Mouse (Mus musculus) embryonic fibroblast, embryonic 13.5 days (primary cell): ENCODE measurements around the gene R3hdm1. TPM values are rescaled to one million over a fixed set of nuclear protein-coding genes. Genes with fewer than 3 reads are reported as not detected.
A peak's percentile ranks its signal among the peaks of the same experiment; 100 is the strongest.
"Not testable (repeated sequence)": the region's sequence is repeated elsewhere in the genome, so short reads cannot be mapped to it uniquely, and the experiment has no call there.

Source experiments
- H3K27ac ChIP-seq: 2 replicates; pipeline ENCODE4 v1.5.1; 2012; ENCODE audit warnings: low read length, control low read depth, inconsistent platforms; ENCODE audit not compliant: insufficient read depth
- H3K4me1 ChIP-seq: 2 replicates; pipeline ENCODE4 v1.6.1; 2011; ENCODE audit warnings: low read length; ENCODE audit not compliant: control insufficient read depth, insufficient read depth
- H3K4me3 ChIP-seq: 2 replicates; pipeline ENCODE4 v1.5.1; 2011; ENCODE audit warnings: mild to moderate bottlenecking, control low read depth, low read length; ENCODE audit not compliant: insufficient read depth
- CTCF ChIP-seq: IDR thresholded peaks from 2 replicates; pipeline ENCODE4 v1.5.1; 2011; ENCODE audit warnings: mild to moderate bottlenecking, control low read depth, low read length, moderate library complexity, borderline replicate concordance; ENCODE audit not compliant: insufficient read depth
- POLR2A ChIP-seq: IDR thresholded peaks from 2 replicates; pipeline ENCODE4 v1.6.1; 2011; ENCODE audit warnings: low read depth, mild to moderate bottlenecking, control low read depth, low read length, moderate library complexity
- polyA plus RNA-seq: library from polyadenylated mRNA; stranded (reverse); fragments of >200 nt; gene quantifications from 2 replicates; pipeline ENCODE4 v1.2.4, GENCODE M21; 2011; ENCODE audit warnings: low read depth; ENCODE audit not compliant: missing spikeins, insufficient read length

The R3hdm1 gene
- polyA plus RNA-seq, 1 experiment: 97.9 TPM

- H3K27ac ChIP-seq: no peak overlapping the region
- no peaks in the 10 kb centered on the region for H3K4me1 ChIP-seq
- no peak for TF ChIP-seq CTCF
Measured at GRCm38 (mm10) chr1:128221886-128222285, 118.8 kb downstream of the R3hdm1 start.

GRCm38 (mm10) chr1:128223304-128223703 is 120.2 kb downstream of the R3hdm1 start:
- TF ChIP-seq POLR2A (no peak), CTCF (no peak)
- H3K27ac ChIP-seq: no peak overlapping the region
- H3K4me3 ChIP-seq: no peak overlapping the region
- H3K4me1 ChIP-seq: no peaks in the 10 kb centered on the region

More at GRCm38 (mm10) chr1:128221886-128222285, 118.8 kb downstream of the R3hdm1 start:
- no peak overlapping the region for H3K4me3 ChIP-seq

GRCm38 (mm10) chr1:128235181-128235580 is 132.1 kb downstream of the R3hdm1 start:
- H3K27ac ChIP-seq: no peak overlapping the region
- no peak overlapping the region for H3K4me3 ChIP-seq
- no peaks in the 10 kb centered on the region for H3K4me1 ChIP-seq
- TF ChIP-seq CTCF (no peak), POLR2A (no peak)

DNA sequence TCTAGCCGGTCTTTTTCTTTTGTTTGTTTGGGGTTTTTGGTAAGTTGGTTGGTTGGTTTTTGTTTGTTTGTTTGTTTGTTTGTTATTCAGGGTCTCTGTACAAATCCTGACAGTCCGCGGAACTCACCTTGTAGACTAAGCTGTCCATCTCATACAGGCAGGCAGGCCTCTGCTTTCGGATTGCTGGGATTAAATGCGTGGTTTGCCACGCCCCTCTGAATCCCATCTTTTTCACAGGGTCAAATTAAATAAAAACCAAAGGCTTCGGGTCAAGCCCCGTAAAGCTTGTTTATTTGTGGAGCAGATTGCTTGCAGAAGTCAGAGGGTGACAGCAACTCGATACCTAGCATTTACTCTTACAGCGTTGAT is 140.5 kb downstream of the R3hdm1 start, which contains the start of gene Ubxn4:
Ubxn4 (plus strand) TSS at position 338 of the 369 bp plus-strand sequence.
- H3K4me1 ChIP-seq: peaks cover 3% of the 10 kb centered on the region; the same call in 1 of the 2 replicates
- peak within 1 kb of the TSS; percentile 83 for H3K4me3 ChIP-seq
- TF ChIP-seq POLR2A: no peak
- no peak for TF ChIP-seq CTCF
- H3K27ac ChIP-seq: peak within 1 kb of the TSS; percentile 38

GRCm38 (mm10) chr1:128243996-128244726 is 141.1 kb downstream of the R3hdm1 start:
- TF ChIP-seq CTCF (no peak), POLR2A (peak; percentile 69)
- Histone ChIP-seq H3K4me3 (peak overlapping the region; percentile 83), H3K27ac (peak overlapping the region; percentile 38), H3K4me1 (peaks cover 3% of the 10 kb centered on the region; the same call in 1 of the 2 replicates)

DNA sequence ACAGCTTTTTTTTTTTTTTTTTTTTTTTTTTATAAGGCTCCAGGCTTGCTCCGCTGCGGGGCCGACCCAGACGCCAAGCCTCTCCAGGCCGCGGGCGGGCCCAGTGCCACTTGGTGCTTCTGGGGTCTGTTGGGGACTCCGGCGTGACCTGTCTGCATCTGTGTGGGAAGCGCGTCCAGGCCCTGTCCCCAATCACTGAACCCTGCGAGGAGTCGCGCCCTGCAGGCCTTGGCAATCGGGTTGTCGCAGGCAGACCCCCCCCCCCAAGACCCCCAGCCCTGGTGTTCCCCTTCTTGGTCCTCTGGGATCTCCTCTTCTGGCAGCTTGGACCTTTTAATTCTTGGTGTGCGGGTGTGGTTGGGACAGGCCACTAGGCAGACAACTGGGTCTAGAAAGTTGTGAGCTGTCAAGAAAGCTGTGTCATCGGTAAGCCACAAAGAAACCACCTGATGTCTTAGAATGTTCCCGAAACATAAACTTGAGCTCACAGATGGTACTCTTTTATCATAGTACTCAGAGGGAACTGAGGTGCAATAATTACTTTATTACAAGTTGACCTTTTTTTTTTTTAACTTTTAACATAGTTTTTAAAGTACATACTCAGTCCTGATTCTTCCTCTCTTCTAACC is 141.7 kb downstream of the R3hdm1 start:
- TF ChIP-seq CTCF: no peak
- TF ChIP-seq POLR2A: no peak
- peak overlapping the region; percentile 38; the same call in 1 of the 2 replicates for H3K27ac ChIP-seq

DNA sequence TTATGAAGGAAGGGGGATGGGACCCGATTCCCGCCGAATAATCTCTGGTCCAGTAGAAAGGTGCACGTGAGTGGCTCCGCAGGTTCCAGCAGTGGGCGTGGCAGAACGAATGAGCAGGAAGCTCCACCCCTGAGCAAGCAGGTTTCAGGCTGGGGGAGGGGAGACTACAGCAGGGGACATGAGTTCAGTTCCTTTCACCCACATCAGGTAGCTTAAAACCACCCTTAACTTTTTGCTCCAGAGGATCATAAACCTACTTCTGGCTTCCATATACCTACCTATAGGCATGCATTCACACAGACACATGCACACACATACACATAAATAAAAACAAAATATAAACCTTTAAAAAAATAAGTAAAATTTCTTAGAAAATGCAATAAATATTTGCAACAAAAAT is 164.0 kb downstream of the R3hdm1 start:
- H3K4me3 ChIP-seq, H3K27ac ChIP-seq, H3K4me1 ChIP-seq: not testable (repeated sequence)

More for the DNA sequence above, 141.7 kb downstream of the R3hdm1 start:
- Histone ChIP-seq H3K4me3 (peak overlapping the region; percentile 83), H3K4me1 (peaks cover 3% of the 10 kb centered on the region; the same call in 1 of the 2 replicates)

- H3K4me1 ChIP-seq: no peaks in the 10 kb centered on the region
- H3K27ac ChIP-seq: peak overlapping the region; percentile 64
- H3K4me3 ChIP-seq: no peak overlapping the region
- no peak for TF ChIP-seq CTCF
- no peak for TF ChIP-seq POLR2A
Measured at GRCm38 (mm10) chr1:128270731-128271130, 167.6 kb downstream of the R3hdm1 start.

- TF ChIP-seq POLR2A: no peak
- no peak for TF ChIP-seq CTCF
- Histone ChIP-seq H3K4me3 (no peak overlapping the region), H3K4me1 (no peaks in the 10 kb centered on the region), H3K27ac (no peak overlapping the region)
Measured at GRCm38 (mm10) chr1:128275908-128276307, 172.8 kb downstream of the R3hdm1 start.

DNA sequence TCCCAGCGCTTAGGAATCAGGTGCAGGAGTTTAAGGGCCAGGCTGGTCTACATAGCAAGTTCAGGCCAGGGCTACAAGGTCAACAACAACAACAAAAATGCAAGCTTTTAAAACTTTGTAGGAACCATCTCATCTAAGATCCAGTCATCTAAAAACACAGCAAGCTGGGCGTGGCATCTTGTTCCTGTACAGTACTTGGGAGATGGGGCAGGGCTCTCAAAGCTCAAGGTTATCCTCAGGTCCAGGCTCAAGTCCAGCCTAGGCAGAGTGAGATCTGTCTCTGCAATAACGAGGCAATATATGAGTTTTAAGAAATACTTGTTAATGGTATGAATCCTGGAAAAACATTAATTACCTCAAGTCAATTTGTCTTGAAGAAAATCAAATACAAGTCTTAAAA is 175.5 kb downstream of the R3hdm1 start:
- H3K4me3 ChIP-seq: no peak overlapping the region
- TF ChIP-seq POLR2A (no peak), CTCF (no peak)
- H3K27ac ChIP-seq: no peak overlapping the region
- no peaks in the 10 kb centered on the region for H3K4me1 ChIP-seq
